Mouse (Mus musculus): Measurements from ENCODE around the gene Gm30191. TPM values are rescaled to one million over a fixed set of nuclear protein-coding genes. Genes with fewer than 3 reads are reported as not detected.

Gene Gm30191
- polyA plus RNA-seq (2015; fragmentation: Nextera tagmentation; extraction: Ambion mirVana): not detected in 2 replicates

DNA sequence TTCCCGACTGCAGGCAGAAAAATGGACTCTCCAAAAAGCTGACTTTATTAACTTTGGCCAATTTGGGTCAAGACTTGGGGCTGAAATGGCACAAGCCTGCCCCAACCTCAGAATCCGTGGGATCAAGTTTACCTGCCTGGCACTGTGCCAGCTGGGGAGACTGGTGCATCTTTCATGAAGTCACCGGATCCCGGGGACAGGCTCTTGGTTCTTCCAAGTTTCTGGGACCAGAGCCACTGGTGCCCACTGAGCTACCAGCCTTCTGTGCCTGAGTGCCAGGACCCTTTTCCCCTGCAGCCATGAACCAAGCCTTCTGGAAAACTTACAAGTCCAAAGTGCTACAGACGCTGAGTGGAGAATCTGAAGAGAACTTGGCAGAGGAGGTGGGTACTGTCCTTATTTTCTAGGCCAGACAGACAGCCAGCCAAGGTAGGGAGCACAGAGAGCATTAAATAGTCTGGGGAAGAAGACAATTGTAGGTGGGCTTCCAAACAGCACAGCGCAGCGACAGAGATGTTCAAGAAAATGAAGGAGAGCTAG is at the start of gene Gm30191:
Gm30191 (plus strand) TSS at position 217 of the 540 bp plus-strand sequence.
- Histone ChIP-seq H3K4me2 (replicated peaks; ENCODE audit: low read depth) (peak within 1 kb of the TSS; percentile 98), H3K9me3 (ENCODE audit: control insufficient read depth) (no peaks in the 10 kb centered on the region), H3K9ac (ENCODE audit: low read depth, low read length) (no peak within 1 kb of the TSS), H3K4me3 (ENCODE audit: low read depth, low read length) (peak within 1 kb of the TSS; percentile 74), H3K36me3 (ENCODE audit: control insufficient read depth, insufficient read depth) (no peaks in the 10 kb centered on the region; the same call in 1 of the 2 replicates), H3K27ac (ENCODE audit: low read depth, low read length) (no peak within 1 kb of the TSS), H3K4me1 (replicated peaks; ENCODE audit: control insufficient read depth, insufficient read depth, low read length) (peaks cover 4% of the 10 kb centered on the region; the same call in 1 of the 2 replicates), H3K27me3 (replicated peaks; ENCODE audit: control insufficient read depth, insufficient read depth, low read length) (peaks cover 31% of the 10 kb centered on the region)
- TF ChIP-seq CTCF (IDR thresholded peaks at IDR 0.05; ENCODE audit: low read depth): no peak
- no peak for ATAC-seq
- WGBS: 65% methylated on average over 7 of the region's 7 CpGs

DNA sequence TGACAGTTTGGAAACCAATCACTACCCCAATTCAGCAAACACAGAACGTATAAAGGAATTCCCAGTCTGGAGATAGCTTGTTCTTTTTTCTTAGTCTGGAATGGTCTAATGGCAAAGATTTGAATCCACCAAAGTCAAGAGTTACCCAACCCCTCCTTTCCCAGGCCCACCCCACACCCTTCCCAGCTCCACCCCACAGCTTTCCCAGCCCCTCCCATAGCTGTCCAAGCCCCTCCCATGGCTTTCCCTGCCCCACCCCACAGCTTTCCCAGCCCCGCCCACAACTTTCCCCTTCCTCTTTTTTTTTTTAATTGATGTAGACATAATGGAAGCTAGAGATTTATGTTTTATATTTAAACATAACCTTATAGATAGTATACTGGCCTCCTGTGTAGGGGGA is 47.4 kb upstream of the Gm30191 start:
- 70% methylated on average over 2 of the region's 2 CpGs for WGBS

DNA sequence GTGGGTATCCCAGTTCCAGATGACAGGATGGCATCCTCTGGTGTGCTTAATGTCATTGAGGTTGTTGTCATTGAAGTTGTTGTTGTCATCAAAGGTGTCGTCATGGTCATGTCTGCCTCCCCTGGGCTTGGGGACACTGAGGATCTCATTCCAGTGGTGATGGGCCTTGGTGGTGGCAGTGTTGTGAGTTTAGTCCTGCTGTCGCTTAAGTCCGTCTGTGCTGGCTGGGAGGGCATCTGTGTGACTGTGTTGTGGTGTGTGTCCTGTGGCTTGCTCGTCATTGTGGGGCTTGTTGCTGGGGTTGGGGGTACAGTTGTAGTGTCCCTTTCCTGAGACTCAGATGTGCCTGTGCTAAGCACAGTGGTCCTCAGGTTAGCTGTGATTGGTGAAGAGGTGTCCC is 43.8 kb upstream of the Gm30191 start, which contains the start of gene Gm7534:
Gm7534 (minus strand) TSS at position 101 of the 400 bp plus-strand sequence.
- Histone ChIP-seq H3K9ac (ENCODE audit: low read depth, low read length) (no peak within 1 kb of the TSS), H3K36me3 (ENCODE audit: control insufficient read depth, insufficient read depth) (no peaks in the 10 kb centered on the region), H3K9me3 (ENCODE audit: control insufficient read depth) (no peaks in the 10 kb centered on the region), H3K4me2 (replicated peaks; ENCODE audit: low read depth) (no peak within 1 kb of the TSS), H3K27me3 (replicated peaks; ENCODE audit: control insufficient read depth, insufficient read depth, low read length) (no peaks in the 10 kb centered on the region), H3K4me3 (ENCODE audit: low read depth, low read length) (no peak within 1 kb of the TSS), H3K27ac (ENCODE audit: low read depth, low read length) (no peak within 1 kb of the TSS), H3K4me1 (replicated peaks; ENCODE audit: control insufficient read depth, insufficient read depth, low read length) (no peaks in the 10 kb centered on the region)
- ATAC-seq: no peak
- TF ChIP-seq CTCF (IDR thresholded peaks at IDR 0.05; ENCODE audit: low read depth): no peak
- WGBS: 96% methylated on average over 4 of the region's 4 CpGs

More for the DNA sequence above, 47.4 kb upstream of the Gm30191 start:
- TF ChIP-seq CTCF (IDR thresholded peaks at IDR 0.05; ENCODE audit: low read depth): no peak
- Histone ChIP-seq H3K27me3 (replicated peaks; ENCODE audit: control insufficient read depth, insufficient read depth, low read length) (no peaks in the 10 kb centered on the region), H3K4me1 (replicated peaks; ENCODE audit: control insufficient read depth, insufficient read depth, low read length) (no peaks in the 10 kb centered on the region), H3K36me3 (ENCODE audit: control insufficient read depth, insufficient read depth) (no peaks in the 10 kb centered on the region), H3K4me2 (replicated peaks; ENCODE audit: low read depth) (no peak overlapping the region), H3K4me3 (ENCODE audit: low read depth, low read length) (no peak overlapping the region), H3K9ac (ENCODE audit: low read depth, low read length) (no peak overlapping the region), H3K9me3 (ENCODE audit: control insufficient read depth) (no peaks in the 10 kb centered on the region), H3K27ac (ENCODE audit: low read depth, low read length) (no peak overlapping the region)
- no peak for ATAC-seq

DNA sequence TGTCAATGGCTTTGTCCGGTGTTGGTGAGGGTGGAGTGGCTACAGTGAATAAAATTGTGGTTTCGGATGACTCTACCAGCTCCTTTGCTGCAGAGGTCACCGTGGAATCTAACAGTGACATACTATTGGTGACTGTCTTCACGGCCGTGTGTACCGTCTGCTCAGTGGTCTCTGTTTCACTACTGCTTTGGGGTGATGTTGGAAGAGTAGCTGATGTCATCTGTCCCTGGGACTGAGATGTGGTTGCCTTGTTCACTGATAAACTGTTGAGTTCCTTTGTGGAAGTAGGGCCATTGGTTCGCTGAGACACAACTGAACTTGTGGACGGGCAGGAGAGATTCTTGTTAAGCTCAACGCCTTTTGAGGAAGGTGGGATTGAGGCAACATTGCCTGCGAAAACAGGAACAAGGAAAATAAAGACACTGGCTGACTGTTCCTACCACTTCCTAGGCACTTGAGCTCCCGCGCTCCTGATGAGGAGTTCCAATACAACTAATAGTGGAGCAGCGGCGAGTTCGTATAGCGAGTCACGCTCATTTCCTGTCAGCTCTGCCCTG is 43.3 kb upstream of the Gm30191 start:
- WGBS: 81% methylated on average over 17 of the region's 17 CpGs

DNA sequence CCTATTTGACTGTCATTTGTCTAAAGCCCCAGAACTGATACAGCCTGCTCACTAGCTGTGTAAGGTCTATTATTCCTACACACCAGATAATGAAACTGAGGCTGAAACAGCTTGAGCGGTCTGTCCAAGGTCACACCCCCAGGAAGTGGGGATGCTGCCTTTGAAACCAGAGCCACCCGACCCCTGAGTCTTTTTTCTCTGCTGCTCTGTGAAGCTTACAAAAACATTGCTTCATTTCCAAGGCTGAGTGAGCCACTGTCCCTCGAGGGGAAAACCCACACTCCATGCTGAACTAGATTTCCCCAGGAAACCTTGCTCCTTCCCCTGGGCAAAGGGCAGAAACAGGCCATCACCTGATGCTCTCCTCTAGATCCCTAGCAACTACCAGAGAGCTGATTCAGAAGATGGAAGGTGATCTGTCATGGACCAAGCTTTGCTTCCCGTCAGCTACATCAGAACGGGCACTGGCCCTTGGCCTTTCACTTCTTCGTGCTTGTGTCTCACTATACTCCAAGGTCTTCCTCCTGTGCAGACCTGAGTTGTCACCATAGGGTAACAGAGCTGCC is 40.2 kb upstream of the Gm30191 start:
- no peak overlapping the region for H3K9ac ChIP-seq (ENCODE audit: low read depth, low read length)
- H3K4me3 ChIP-seq (ENCODE audit: low read depth, low read length): no peak overlapping the region
- no peak for TF ChIP-seq CTCF (IDR thresholded peaks at IDR 0.05; ENCODE audit: low read depth)
- ATAC-seq: no peak
- WGBS: 45% methylated on average over 6 of the region's 6 CpGs
- no peak overlapping the region for H3K27ac ChIP-seq (ENCODE audit: low read depth, low read length)
- H3K27me3 ChIP-seq (replicated peaks; ENCODE audit: control insufficient read depth, insufficient read depth, low read length): no peaks in the 10 kb centered on the region
- no peaks in the 10 kb centered on the region for H3K36me3 ChIP-seq (ENCODE audit: control insufficient read depth, insufficient read depth)
- no peaks in the 10 kb centered on the region for H3K4me1 ChIP-seq (replicated peaks; ENCODE audit: control insufficient read depth, insufficient read depth, low read length)
- no peak overlapping the region for H3K4me2 ChIP-seq (replicated peaks; ENCODE audit: low read depth)
- no peaks in the 10 kb centered on the region for H3K9me3 ChIP-seq (ENCODE audit: control insufficient read depth)

More for the DNA sequence above, 43.3 kb upstream of the Gm30191 start:
- no peaks in the 10 kb centered on the region for H3K36me3 ChIP-seq (ENCODE audit: control insufficient read depth, insufficient read depth)
- no peak overlapping the region for H3K4me3 ChIP-seq (ENCODE audit: low read depth, low read length)
- H3K9me3 ChIP-seq (ENCODE audit: control insufficient read depth): no peaks in the 10 kb centered on the region
- no peak for TF ChIP-seq CTCF (IDR thresholded peaks at IDR 0.05; ENCODE audit: low read depth)
- no peak for ATAC-seq
- H3K4me1 ChIP-seq (replicated peaks; ENCODE audit: control insufficient read depth, insufficient read depth, low read length): no peaks in the 10 kb centered on the region
- no peak overlapping the region for H3K9ac ChIP-seq (ENCODE audit: low read depth, low read length)
- H3K27me3 ChIP-seq (replicated peaks; ENCODE audit: control insufficient read depth, insufficient read depth, low read length): no peaks in the 10 kb centered on the region
- H3K4me2 ChIP-seq (replicated peaks; ENCODE audit: low read depth): no peak overlapping the region
- H3K27ac ChIP-seq (ENCODE audit: low read depth, low read length): no peak overlapping the region

DNA sequence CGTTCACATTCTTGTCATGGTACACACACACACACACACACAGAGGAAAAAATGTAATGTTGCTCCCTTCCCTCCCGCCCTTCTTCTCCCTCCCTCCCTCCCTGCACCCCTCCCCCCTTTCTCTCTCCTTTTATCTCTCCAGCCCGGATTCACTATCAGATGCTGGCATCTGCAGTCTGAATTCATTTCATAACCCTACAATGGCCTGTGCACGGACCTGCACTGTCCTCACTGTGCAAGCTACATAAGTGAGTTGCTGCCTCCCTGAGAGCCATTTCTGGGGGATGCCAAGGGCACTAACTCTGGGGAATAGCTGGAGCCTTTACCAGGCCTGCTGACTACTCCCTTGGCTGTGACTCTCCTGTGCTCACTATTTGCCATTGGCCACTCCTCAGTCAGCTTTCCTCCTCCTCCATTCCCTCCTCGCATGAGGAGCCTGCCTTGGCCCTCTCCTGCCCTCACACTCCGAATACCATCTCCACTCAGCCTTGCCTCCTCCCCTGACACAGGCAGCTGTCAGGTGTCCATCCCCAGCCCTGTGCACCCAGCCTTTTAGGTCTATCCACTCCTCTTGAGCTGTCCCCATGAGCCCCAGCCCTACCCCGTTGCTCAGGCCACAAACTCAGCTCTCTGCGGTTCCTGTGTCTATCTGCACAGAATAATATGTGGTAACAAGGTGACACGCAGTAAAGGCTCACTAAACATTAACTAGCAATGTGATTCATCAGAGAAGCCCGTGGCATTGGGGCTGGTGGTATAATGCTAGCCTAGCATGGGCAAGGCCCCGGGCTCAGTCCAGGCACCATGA is 23.7 kb upstream of the Gm30191 start:
- H3K4me2 ChIP-seq (replicated peaks; ENCODE audit: low read depth): peak overlapping the region; percentile 44
- H3K36me3 ChIP-seq (ENCODE audit: control insufficient read depth, insufficient read depth): no peaks in the 10 kb centered on the region
- WGBS: 31% methylated on average over 11 of the region's 11 CpGs
- no peak overlapping the region for H3K9ac ChIP-seq (ENCODE audit: low read depth, low read length)
- no peak overlapping the region for H3K4me3 ChIP-seq (ENCODE audit: low read depth, low read length)
- TF ChIP-seq CTCF (IDR thresholded peaks at IDR 0.05; ENCODE audit: low read depth): no peak
- H3K9me3 ChIP-seq (ENCODE audit: control insufficient read depth): no peaks in the 10 kb centered on the region
- ATAC-seq: peak; percentile 78
- H3K4me1 ChIP-seq (replicated peaks; ENCODE audit: control insufficient read depth, insufficient read depth, low read length): no peaks in the 10 kb centered on the region
- H3K27ac ChIP-seq (ENCODE audit: low read depth, low read length): peak overlapping the region; percentile 66; the same call in 1 of the 2 replicates
- no peaks in the 10 kb centered on the region for H3K27me3 ChIP-seq (replicated peaks; ENCODE audit: control insufficient read depth, insufficient read depth, low read length)
